11 mouse cellular contexts compared by ENCODE assay signal in the genomic region with DNA sequence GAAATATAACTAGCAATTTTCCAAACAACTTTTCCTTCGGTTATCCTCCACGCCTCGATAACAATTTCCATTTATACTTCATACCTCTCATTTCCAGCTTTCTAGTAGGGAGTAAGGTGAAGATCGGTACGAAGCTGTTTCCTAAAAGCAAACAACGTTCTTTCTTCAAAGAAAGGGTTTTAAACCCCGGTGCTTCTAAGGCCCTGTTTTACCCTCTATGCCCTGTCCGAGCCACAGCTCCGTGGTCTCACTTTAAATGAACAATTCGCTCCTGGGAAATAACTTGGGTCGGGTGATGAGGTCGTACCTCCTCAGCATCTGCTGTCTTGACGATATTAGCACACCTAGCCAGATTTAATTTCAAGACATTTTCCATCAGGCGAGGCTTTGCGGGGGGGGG. TPM values are rescaled to one million over a fixed set of nuclear protein-coding genes. Genes with fewer than 3 reads are reported as not detected.
A peak's percentile ranks its signal among the peaks of the same experiment; 100 is the strongest.
DNase-seq lines count a peak whose midpoint lies in the region; ATAC-seq and TF ChIP-seq lines count a peak whose summit lies in the region.
"Had no signal": no experiment of that assay in that cellular context is flagged by ENCODE, and none has a peak within 500 bp of the region (broad histone marks: within the 10 kb centered on the region; RNA-seq: fewer than 3 reads in every experiment).

No protein-coding gene starts in this region.

- peaks cover 41% of the 10 kb centered on the region for H3K4me1 ChIP-seq in kidney, embryonic 16.5 days (ENCODE audit: insufficient read depth, low read length)
- peaks cover 11% of the 10 kb centered on the region for H3K4me1 ChIP-seq in embryonic facial prominence, embryonic 15.5 days
- H3K4me1 ChIP-seq in hindbrain, postnatal 0 days (ENCODE audit: insufficient read depth, low read length): peaks cover 9% of the 10 kb centered on the region; the same call in 1 of the 2 replicates
- 0 out of 2 replicates have a peak, but pooled peaks cover 7% of the 10 kb centered on the region for H3K4me1 ChIP-seq in midbrain, postnatal 0 days (ENCODE audit: insufficient read depth, low read length)

- peak overlapping the region; percentile 73 for H3K4me3 ChIP-seq in kidney, embryonic 16.5 days (ENCODE audit: low read length)
- peak overlapping the region; percentile 75 for H3K4me3 ChIP-seq in embryonic facial prominence, embryonic 15.5 days (replicated peaks)
- H3K4me3 ChIP-seq in hindbrain, postnatal 0 days (ENCODE audit: low read length): peak overlapping the region; percentile 63
- H3K4me3 ChIP-seq in midbrain, postnatal 0 days (ENCODE audit: low read depth, low read length): peak overlapping the region; percentile 54

- peaks cover 38% of the 10 kb centered on the region for H3K27me3 ChIP-seq in kidney, embryonic 16.5 days (ENCODE audit: insufficient read depth, low read length)
- H3K27me3 ChIP-seq in embryonic facial prominence, embryonic 15.5 days: no peaks in the 10 kb centered on the region
- H3K27me3 ChIP-seq in hindbrain, postnatal 0 days (ENCODE audit: insufficient read depth, low read length): no peaks in the 10 kb centered on the region; the same call in 1 of the 2 replicates
- peaks cover 34% of the 10 kb centered on the region for H3K27me3 ChIP-seq in midbrain, postnatal 0 days (ENCODE audit: insufficient read depth, low read length)

- TF ChIP-seq CTCF in hindbrain, postnatal 0 days (IDR thresholded peaks at IDR 0.05; ENCODE audit: low read depth): no peak
- TF ChIP-seq CTCF in midbrain, postnatal 0 days (IDR thresholded peaks at IDR 0.05): no peak

- peak overlapping the region; percentile 91 for H3K4me2 ChIP-seq in kidney, embryonic 16.5 days (replicated peaks; ENCODE audit: low read depth, low read length)
- H3K4me2 ChIP-seq in embryonic facial prominence, embryonic 15.5 days (replicated peaks): peak overlapping the region; percentile 76
- peak overlapping the region; percentile 84 for H3K4me2 ChIP-seq in hindbrain, postnatal 0 days (ENCODE audit: low read depth, low read length)
- peak overlapping the region; percentile 92 for H3K4me2 ChIP-seq in midbrain, postnatal 0 days (ENCODE audit: low read depth, low read length, poor library complexity, severe bottlenecking)

- H3K36me3 ChIP-seq in kidney, embryonic 16.5 days (ENCODE audit: insufficient read depth, low read length): no peaks in the 10 kb centered on the region
- H3K36me3 ChIP-seq in embryonic facial prominence, embryonic 15.5 days: no peaks in the 10 kb centered on the region
- no peaks in the 10 kb centered on the region for H3K36me3 ChIP-seq in hindbrain, postnatal 0 days (ENCODE audit: insufficient read depth, low read length)
- no peaks in the 10 kb centered on the region for H3K36me3 ChIP-seq in midbrain, postnatal 0 days (ENCODE audit: insufficient read depth, low read length)

- WGBS in kidney, embryonic 16.5 days: under 1% methylated on average over 15 of the region's 15 CpGs
- under 1% methylated on average over 15 of the region's 15 CpGs for WGBS in embryonic facial prominence, embryonic 15.5 days
- WGBS in hindbrain, postnatal 0 days: 2% methylated on average over 15 of the region's 15 CpGs
- WGBS in midbrain, postnatal 0 days: 1% methylated on average over 15 of the region's 15 CpGs

- no peaks in the 10 kb centered on the region for H3K9me3 ChIP-seq in kidney, embryonic 16.5 days (ENCODE audit: low read length)
- no peaks in the 10 kb centered on the region for H3K9me3 ChIP-seq in embryonic facial prominence, embryonic 15.5 days (replicated peaks)
- no peaks in the 10 kb centered on the region for H3K9me3 ChIP-seq in hindbrain, postnatal 0 days (ENCODE audit: low read length)
- H3K9me3 ChIP-seq in midbrain, postnatal 0 days (ENCODE audit: low read length): no peaks in the 10 kb centered on the region

- H3K9ac ChIP-seq in kidney, embryonic 16.5 days (replicated peaks; ENCODE audit: low read length): peak overlapping the region; percentile 88
- H3K9ac ChIP-seq in embryonic facial prominence, embryonic 15.5 days: peak overlapping the region; percentile 90
- H3K9ac ChIP-seq in hindbrain, postnatal 0 days (replicated peaks; ENCODE audit: low read length): peak overlapping the region; percentile 55; the same call in 1 of the 2 replicates
- no peak overlapping the region for H3K9ac ChIP-seq in midbrain, postnatal 0 days (replicated peaks; ENCODE audit: low read length, poor library complexity, severe bottlenecking)

- ATAC-seq in kidney, embryonic 16.5 days (ENCODE audit: low FRiP score, low TSS enrichment): no peak
- ATAC-seq in embryonic facial prominence, embryonic 15.5 days (ENCODE audit: insufficient number of reproducible peaks, low FRiP score, low TSS enrichment, low read depth): no peak
- ATAC-seq in hindbrain, postnatal 0 days: no peak
- no peak for ATAC-seq in midbrain, postnatal 0 days (ENCODE audit: low FRiP score)

- H3K27ac ChIP-seq in kidney, embryonic 16.5 days (ENCODE audit: low read length): peak overlapping the region; percentile 95
- H3K27ac ChIP-seq in embryonic facial prominence, embryonic 15.5 days (replicated peaks): peak overlapping the region; percentile 99
- peak overlapping the region; percentile 41; the same call in 1 of the 2 replicates for H3K27ac ChIP-seq in hindbrain, postnatal 0 days
- no peak overlapping the region for H3K27ac ChIP-seq in midbrain, postnatal 0 days (ENCODE audit: low read depth, low read length)

- DNase-seq in kidney, adult 18-20 months: no peak
- DNase-seq in hindbrain, postnatal 0 days (ENCODE audit: low spot score): peak; percentile 16
- no peak for DNase-seq in midbrain, postnatal 0 days (ENCODE audit: low spot score)
- DNase-seq in ovary, postnatal 36 days (ENCODE audit: low spot score): no peak
- no peak for DNase-seq in adrenal gland, postnatal 36 days
- DNase-seq in layer of hippocampus, adult 18-20 months (ENCODE audit: low spot score in 2 of 2): no peak
- DNase-seq: thymus, adult 2 months had no signal

RNA-seq across cellular contexts. Expression of gene Wnt5a, which starts 2.5 kb away (rescaled TPM):
- 26.0 and 27.9 TPM in 2 replicates for polyA plus RNA-seq in kidney, embryonic 16.5 days (2015; fragmentation: Nextera tagmentation; extraction: Ambion mirVana)
- polyA plus RNA-seq in embryonic facial prominence, embryonic 15.5 days (2015; fragmentation: Nextera tagmentation; extraction: Ambion mirVana): 158 and 164 TPM in 2 replicates
- 18.3 and 21.0 TPM in 2 replicates for total RNA-seq in hindbrain, postnatal 0 days (2014; rRNA removed)
- 17.8 and 19.6 TPM in 2 replicates for polyA plus RNA-seq in hindbrain, postnatal 0 days (2015; fragmentation: Nextera tagmentation; extraction: Ambion mirVana)
- 14.7 and 15.9 TPM in 2 replicates for total RNA-seq in midbrain, postnatal 0 days (2014; rRNA removed)
- 10.0 and 11.2 TPM in 2 replicates for polyA plus RNA-seq in midbrain, postnatal 0 days (2015; fragmentation: Nextera tagmentation; extraction: Ambion mirVana)
- total RNA-seq in adrenal gland, postnatal 36 days (2021): 10 to 100 TPM; 25.8 to 44.3 TPM
- total RNA-seq in layer of hippocampus, adult 18-20 months (2021): 10 to 100 TPM in 1 of 2 experiments, 1 to 10 TPM in 1; 8.6 to 11.7 TPM
- total RNA-seq: common myeloid progenitor, adult 5-6 weeks; MEL had no signal
